Mouse (Mus musculus) MEL-GATA-1-ER (cell line): ENCODE data around the gene Barx2.
"Not testable (repeated sequence)": the region's sequence is repeated elsewhere in the genome, so short reads cannot be mapped to it uniquely, and the experiment has no call there.

Experiments used
- DNase-seq: peaks from one replicate; pipeline ENCODE4 v3.0.0-alpha.2; 2012; ENCODE audit warnings: low read depth; ENCODE audit errors: extremely low read depth

The Barx2 gene

GRCm38 (mm10) chr9:31912921-31913738 lies at the start of gene Barx2:
Gene Barx2 (minus strand): TSS chr9:31913462.
- DNase-seq, result no peak

- DNase-seq, result no peak
These were observed 49.0 kb upstream of the Barx2 start for GRCm38 (mm10) chr9:31962265-31962664.

GRCm38 (mm10) chr9:31960488-31960887 lies 47.2 kb upstream of the Barx2 start:
- DNase-seq, result no peak

GRCm38 (mm10) chr9:31958120-31958519 lies 44.9 kb upstream of the Barx2 start:
- no peak for DNase-seq

GRCm38 (mm10) chr9:31950506-31950905 lies 37.2 kb upstream of the Barx2 start:
- no peak for DNase-seq

GRCm38 (mm10) chr9:31949031-31949430 lies 35.8 kb upstream of the Barx2 start:
- no peak for DNase-seq

GRCm38 (mm10) chr9:31947051-31947450 lies 33.8 kb upstream of the Barx2 start:
- no peak for DNase-seq

- DNase-seq, result no peak
These were observed 29.1 kb upstream of the Barx2 start for GRCm38 (mm10) chr9:31942334-31942733.

GRCm38 (mm10) chr9:31936486-31936885 lies 23.2 kb upstream of the Barx2 start:
- DNase-seq, result not testable (repeated sequence)

GRCm38 (mm10) chr9:31931691-31932090 lies 18.4 kb upstream of the Barx2 start:
- peak; percentile 56 for DNase-seq

- no peak for DNase-seq
These were observed 18.0 kb upstream of the Barx2 start for GRCm38 (mm10) chr9:31931255-31931654.

- no peak for DNase-seq
These were observed 13.5 kb upstream of the Barx2 start for GRCm38 (mm10) chr9:31926766-31927165.

- DNase-seq, result peak; percentile 55
These were observed 12.8 kb upstream of the Barx2 start for GRCm38 (mm10) chr9:31925830-31926624.

GRCm38 (mm10) chr9:31923529-31923928 lies 10.3 kb upstream of the Barx2 start:
- DNase-seq, result no peak

- DNase-seq, result no peak
These were observed 6.5 kb upstream of the Barx2 start for GRCm38 (mm10) chr9:31919802-31920201.

GRCm38 (mm10) chr9:31916421-31916820 lies 3.2 kb upstream of the Barx2 start:
- DNase-seq, result no peak

- DNase-seq, result no peak
These were observed 1.6 kb upstream of the Barx2 start for GRCm38 (mm10) chr9:31914871-31915270.

GRCm38 (mm10) chr9:31913739-31914591 lies 703 bp upstream of the Barx2 start:
- DNase-seq, result no peak

GRCm38 (mm10) chr9:31912553-31912920 lies 725 bp downstream of the Barx2 start:
- DNase-seq, result no peak

- no peak for DNase-seq
These were observed 3.0 kb downstream of the Barx2 start for GRCm38 (mm10) chr9:31910221-31910620.

GRCm38 (mm10) chr9:31901781-31902180 lies 11.5 kb downstream of the Barx2 start:
- DNase-seq, result no peak
